Mouse (Mus musculus) c-Kit-negative CD71-positive TER-119-positive erythroid progenitor cells, embryonic 14.5 days (primary cell): ENCODE measurements at regions not wholly inside any gene's neighbourhood (a gene's known extent, or its start where the extent isn't known, plus 50 kb on each side); places are given as distances from the start of the nearest gene placed in this dataset.

ENCODE experiments used
- DNase-seq: peaks from one replicate; pipeline ENCODE4 v3.0.0-alpha.2; 2013; ENCODE audit warnings: low read depth, low spot score

GRCm38 (mm10) chr5:75828332-75828731 lies 149.9 kb downstream of the Kdr start:
- DNase-seq: no peak

- no peak for DNase-seq
Measured at GRCm38 (mm10) chr5:75826283-75827098, 151.8 kb downstream of the Kdr start.

DNA sequence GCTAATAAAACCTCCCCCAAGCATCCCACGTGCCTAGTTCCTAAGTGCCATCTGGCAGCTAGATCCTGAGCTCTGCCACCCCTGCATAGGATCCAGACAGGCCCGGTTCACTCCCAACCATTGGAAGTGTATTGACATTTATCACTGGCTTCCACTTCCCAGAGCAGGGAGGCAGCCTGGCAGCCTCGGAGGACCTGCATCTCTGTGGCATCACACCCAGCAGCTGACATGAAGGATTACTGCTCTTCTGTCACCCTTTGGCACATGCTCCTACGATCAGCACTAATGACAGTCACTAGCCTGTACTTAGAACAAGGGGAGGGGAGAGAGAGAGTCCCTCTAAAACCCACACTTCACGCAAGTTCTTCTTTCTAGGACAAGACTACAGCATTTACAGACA lies 152.7 kb downstream of the Kdr start:
- DNase-seq: no peak

DNA sequence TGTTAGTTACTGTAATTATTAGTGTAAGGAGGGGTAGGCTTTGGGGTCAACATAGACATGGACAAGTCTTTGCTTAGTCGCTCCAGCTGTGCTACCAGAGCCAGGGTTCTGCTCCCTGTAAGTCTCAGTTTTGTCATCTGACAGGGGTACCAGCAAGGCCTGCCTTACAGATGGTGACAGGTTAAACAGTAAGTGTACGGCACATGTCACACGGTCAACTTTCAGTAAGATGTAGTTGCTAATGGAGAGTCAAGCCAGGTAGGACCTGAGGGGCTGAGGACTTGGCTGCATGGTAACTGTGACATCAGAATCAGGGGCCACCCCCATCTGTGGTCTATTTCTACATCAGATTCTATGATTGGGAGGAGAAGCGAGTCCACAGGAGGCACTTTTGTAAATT lies 153.6 kb downstream of the Kdr start:
- no peak for DNase-seq

DNA sequence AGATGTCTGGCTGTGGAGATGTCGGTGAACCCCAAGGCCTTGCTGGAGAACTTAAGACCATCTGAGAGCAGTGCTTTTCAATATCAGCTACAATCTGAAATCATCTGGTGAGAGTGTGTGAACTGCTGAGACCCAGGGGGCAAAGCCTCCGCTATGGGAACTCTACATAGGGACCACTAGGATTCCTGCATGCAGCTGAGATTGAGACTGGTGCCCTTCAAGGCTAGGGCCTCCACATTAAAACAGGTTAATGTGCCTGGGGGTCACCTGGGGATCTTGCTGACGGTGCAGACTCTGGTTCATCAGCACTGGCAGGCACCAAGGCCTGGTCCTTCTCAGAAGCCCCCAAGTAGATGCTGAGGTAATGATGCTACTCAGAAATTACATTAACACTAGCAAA lies 154.6 kb downstream of the Kdr start:
- no peak for DNase-seq

- DNase-seq: no peak
Measured at GRCm38 (mm10) chr5:75817396-75817795, 160.9 kb downstream of the Kdr start.

- DNase-seq: no peak
Measured at GRCm38 (mm10) chr5:75814393-75814984, 163.8 kb downstream of the Kdr start.

DNA sequence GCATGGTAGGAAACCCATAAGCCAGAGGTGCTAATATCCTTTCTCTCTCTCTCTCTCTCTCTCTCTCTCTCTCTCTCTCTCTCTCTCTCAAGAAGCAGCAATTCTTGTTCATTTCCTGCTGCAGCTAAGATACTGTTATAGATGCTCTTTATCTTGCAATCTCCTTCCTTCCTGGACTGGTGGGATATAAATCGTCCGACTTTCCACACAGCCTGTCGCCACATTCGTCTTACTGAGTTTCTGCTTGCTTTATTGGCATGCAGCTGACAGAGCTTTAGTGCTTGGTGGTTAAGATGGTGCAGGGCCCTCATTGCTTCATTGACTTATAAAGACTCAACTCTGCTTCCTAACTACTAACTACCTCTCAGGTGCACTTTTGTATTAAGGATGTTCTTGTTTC lies 165.6 kb downstream of the Kdr start:
- DNase-seq: no peak

DNA sequence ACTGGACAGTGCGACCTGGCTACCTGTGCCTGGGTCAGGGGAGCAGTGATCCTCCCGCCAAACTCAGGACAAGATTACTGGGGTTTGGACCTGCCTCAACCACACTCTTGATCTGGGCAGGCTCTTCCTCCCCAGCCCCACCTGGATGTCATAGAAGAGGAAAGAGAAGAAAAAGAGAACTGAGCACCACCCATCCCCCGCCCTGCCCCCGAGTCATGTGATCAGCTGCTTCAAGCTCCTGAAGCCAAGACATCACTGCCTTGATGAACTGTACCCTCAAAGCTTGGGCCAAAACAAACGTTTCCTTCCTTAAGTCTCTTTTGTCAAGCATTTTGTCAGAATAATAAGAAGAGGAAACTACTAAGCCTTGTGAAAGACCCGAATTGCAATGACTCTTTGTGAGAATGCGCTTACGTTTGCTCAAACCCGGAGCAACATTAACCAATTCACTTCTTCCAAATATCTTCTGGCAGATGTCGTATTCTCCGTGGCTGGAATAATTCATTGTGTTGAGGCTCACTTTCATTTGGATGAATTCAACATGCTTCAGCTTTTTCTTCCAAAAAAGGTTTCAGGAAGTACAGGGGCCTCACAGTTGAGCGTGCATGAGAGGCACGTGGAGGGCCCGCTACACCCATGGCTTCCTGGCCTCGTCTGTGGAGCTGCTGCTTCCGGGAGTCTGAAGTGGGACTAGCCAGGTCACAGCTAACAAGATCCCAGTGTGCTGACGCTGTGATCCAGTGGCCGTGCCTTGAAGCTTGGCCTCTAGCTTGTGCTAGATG lies 169.5 kb downstream of the Kdr start:
- DNase-seq: no peak

DNA sequence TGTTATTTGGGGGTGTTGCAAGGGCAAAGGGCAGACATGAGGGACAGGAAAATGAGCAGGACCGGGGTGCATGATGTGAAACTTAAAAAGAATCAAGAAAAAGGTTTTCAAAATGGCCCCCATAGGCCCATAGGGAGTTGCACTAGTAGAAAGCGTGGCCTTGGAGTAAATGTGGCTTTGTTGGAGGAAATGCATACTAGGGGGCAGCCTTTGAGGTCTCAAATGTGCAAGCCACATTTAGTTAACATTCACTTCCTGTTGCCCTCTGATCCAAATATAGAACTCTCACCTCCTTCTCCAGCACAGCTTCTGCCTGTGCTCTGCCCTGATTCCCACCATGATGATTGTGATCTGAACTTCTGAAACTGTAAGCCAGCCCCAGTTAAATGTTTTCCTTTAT lies 173.2 kb downstream of the Kdr start:
- DNase-seq: no peak

- no peak for DNase-seq
Measured at GRCm38 (mm10) chr5:75804340-75804739, 173.9 kb downstream of the Kdr start.

DNA sequence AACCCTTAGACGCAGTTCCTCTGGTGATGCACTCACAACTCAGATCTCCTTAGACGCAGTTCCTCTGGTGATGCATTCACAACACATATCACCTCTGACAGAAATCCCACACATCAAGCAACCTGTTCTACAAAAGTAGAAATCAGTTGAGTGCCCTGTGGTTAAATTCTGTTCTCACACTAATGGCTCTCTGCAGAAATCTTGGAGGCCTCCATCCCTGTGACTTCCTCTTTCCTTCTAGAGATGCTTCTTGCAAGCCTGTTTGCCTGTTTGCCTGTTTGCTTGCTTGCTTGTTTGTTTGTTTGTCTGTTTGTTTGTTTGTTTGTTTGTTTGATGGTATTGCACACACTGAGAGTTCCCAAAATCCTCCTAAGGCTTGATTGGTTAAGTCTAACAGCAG lies 175.2 kb downstream of the Kdr start:
- no peak for DNase-seq

- no peak for DNase-seq
Measured at GRCm38 (mm10) chr5:75800040-75800989, 177.9 kb downstream of the Kdr start.

DNA sequence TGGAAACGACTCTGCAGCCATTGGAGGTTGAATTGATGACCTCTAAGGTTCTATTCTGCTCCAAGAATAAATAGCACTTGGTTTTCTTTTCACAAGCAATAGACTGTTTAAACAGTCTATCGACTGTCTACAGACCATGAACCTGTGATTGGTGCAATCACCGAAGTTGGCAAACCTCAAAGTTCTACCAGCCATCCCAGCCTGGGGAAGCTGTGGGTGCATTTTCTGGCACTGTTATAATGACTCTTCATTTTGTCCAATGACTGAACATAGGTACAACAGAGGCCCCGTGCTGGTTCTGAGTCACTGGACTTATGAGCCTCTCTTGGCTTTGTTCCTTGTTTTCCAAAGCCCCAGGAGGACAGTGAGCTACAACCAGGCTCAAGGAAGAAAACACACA lies 178.6 kb downstream of the Kdr start:
- no peak for DNase-seq

DNA sequence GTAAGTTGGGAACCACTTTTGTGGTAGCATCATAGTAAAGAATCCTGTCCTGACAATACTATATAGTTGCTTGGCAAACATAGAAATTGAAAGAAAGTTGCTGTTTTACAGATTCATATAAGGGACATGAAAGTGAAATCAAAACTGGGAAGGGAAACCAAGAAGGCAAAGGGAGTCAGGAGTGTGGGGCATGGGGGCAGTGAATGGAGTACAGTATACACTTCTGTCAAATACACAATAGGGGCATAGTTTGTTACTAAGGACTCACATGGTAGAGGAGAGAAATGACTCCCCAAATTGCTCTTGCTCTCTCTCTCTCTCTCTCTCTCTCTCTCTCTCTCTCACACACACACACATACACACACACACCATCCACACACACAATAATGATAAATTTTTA lies 185.1 kb downstream of the Kdr start:
- no peak for DNase-seq

DNA sequence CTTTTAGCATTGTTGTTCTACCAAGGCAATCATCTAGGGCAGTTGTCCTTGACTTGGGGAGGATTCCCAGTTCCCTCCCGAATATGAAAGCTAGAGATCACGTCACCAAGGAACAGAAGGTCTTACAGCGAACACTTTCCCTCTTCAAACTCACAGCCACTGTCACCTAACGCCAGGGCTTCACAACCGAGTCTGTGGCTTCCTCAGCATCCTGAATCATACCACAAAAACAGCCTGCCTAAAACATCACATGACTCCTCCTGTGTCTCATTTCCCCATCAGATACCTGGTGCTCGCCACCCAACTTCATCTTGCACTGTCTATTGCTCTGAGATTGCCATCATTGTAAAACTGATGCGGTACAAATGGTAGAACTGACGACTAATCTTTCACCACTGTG lies 186.5 kb downstream of the Kdr start:
- no peak for DNase-seq

- no peak for DNase-seq
Measured at GRCm38 (mm10) chr5:75788087-75788486, 190.2 kb downstream of the Kdr start.

- no peak for DNase-seq
Measured at GRCm38 (mm10) chr5:75786196-75786595, 192.1 kb downstream of the Kdr start.

DNA sequence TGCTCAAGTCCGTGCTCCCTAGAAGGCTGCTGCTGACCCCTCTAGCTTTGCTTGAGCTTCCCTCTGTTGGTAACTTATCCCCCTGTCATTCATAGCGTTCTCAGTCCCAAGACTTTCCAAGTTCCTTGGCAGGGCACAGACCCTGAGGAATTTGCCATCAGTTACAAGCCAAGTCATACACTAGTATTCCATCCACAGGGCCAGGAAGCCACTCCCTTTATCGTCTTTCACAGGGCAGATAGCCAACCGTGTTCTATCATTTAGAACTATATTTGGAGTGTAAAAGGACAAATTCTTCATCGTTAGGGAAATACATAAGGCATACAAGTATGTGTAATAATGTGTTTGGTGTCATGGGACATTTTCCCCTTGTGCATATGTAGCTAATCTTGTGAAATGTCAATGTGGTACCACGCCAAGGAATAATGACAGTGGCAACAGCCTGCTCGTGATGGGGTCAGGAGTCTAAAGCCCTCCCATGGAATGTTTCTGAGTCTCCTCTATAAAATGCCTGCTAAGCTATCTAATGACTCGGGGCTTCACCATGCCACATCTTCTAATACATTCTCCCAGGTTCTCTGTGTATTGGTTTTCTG lies 193.2 kb downstream of the Kdr start:
- no peak for DNase-seq

DNA sequence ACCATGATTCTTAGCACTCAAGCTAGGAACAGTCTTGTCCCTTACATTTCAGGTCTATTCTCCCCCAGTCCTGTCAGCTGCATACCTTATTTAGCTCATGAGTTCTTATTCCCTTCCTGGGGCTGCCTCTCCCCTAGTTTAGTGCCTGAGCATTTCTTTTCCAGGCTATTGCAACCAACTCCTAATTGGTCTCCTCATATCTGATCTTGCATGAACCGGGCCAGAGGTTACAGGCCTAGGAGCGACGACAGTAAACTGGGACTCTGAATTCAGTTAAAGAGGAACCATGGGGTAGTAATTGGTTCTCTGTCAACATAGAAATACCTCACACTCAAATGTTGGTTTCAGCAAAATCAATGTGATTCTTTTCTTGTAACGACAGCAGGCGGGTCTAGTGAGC lies 195.9 kb downstream of the Kit start:
- no peak for DNase-seq

GRCm38 (mm10) chr5:75767213-75767612 lies 192.5 kb downstream of the Kit start:
- DNase-seq: no peak
